Mouse (Mus musculus): ENCODE measurements at regions not wholly inside any gene's neighbourhood (a gene's known extent, or its start where the extent isn't known, plus 50 kb on each side); places are given as distances from the start of the nearest gene placed in this dataset.

DNA sequence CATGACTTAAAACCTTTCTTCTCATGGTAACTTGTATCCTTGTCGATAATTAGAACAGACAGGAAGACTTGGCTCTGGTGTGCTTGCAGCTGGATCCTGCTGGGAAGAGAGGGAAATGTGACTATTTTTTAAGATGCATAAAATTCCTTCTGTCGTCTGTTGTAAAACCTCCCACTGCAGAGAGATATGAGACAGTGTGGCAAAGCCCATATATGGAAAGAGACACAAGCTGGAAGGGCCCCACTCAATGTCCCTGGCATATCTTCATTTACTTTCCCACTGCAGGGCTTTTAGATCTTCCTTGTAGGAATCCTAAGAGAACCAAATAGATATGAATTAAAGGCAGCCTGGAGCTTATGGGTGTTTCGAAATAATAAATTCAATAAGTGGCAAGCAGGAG lies 87.8 kb downstream of the Dad1 start:
- Histone ChIP-seq H3K4me3 (ENCODE audit: low read depth, low read length) (no peak overlapping the region), H3K27me3 (ENCODE audit: insufficient read depth, low read length) (no peaks in the 10 kb centered on the region), H3K4me2 (ENCODE audit: low read depth, low read length, poor library complexity, severe bottlenecking) (no peak overlapping the region), H3K9me3 (ENCODE audit: low read length) (no peaks in the 10 kb centered on the region), H3K9ac (replicated peaks; ENCODE audit: low read length, poor library complexity, severe bottlenecking) (no peak overlapping the region), H3K4me1 (ENCODE audit: insufficient read depth, low read length) (no peaks in the 10 kb centered on the region), H3K27ac (ENCODE audit: low read depth, low read length) (no peak overlapping the region), H3K36me3 (ENCODE audit: insufficient read depth, low read length) (no peaks in the 10 kb centered on the region)
- ATAC-seq (ENCODE audit: low FRiP score) (no peak), DNase-seq (ENCODE audit: low spot score) (no peak)
- no peak for TF ChIP-seq CTCF (IDR thresholded peaks at IDR 0.05)
- 44% methylated on average over 3 of the region's 3 CpGs for whole genome bisulfite sequencing

DNA sequence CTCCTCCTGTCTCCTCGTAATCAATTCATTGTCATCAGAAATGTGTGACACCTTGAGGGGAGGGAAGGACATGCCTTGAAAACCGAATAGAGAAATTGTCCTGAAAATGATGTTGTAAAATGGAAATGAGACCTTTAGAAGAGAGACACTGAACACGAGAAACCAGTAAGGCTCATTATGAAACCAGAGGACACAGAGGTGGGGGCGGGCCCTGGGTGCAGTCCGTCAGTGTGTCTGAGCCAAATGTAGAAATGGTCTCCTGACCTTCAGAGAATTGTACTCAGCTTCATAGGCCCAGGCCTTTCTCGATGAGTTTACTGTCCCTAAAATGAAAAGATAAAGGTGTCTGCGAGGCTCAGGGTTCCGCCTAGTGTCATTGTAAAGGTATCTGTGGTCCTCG lies 89.0 kb downstream of the Dad1 start:
- 81% methylated on average over 9 of the region's 9 CpGs for WGBS
- Histone ChIP-seq H3K27me3 (ENCODE audit: insufficient read depth, low read length) (no peaks in the 10 kb centered on the region), H3K36me3 (ENCODE audit: insufficient read depth, low read length) (no peaks in the 10 kb centered on the region), H3K4me3 (ENCODE audit: low read depth, low read length) (no peak overlapping the region), H3K4me1 (ENCODE audit: insufficient read depth, low read length) (no peaks in the 10 kb centered on the region), H3K9ac (replicated peaks; ENCODE audit: low read length, poor library complexity, severe bottlenecking) (no peak overlapping the region), H3K4me2 (ENCODE audit: low read depth, low read length, poor library complexity, severe bottlenecking) (no peak overlapping the region), H3K27ac (ENCODE audit: low read depth, low read length) (no peak overlapping the region), H3K9me3 (ENCODE audit: low read length) (no peaks in the 10 kb centered on the region)
- ATAC-seq (ENCODE audit: low FRiP score) (no peak), DNase-seq (ENCODE audit: low spot score) (no peak)
- no peak for TF ChIP-seq CTCF (IDR thresholded peaks at IDR 0.05)

DNA sequence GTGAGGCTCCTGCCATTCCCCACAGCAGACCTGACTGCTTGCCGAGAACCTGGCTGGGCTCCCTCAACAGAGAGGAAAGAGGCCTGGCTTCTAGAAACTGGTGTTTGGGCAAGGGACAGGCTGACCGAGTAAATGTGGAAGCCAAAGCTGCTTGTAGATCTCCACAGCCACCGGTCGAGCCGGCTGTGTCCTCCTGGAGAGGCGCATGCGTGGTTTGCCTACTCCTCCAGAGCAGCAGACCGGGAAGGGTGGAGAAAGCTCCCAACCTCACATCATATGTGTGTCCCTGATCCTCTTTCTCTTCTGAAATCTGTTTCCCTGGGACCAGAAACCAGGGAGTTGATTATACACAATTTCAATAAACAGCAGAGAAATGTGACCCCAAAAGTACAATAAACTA lies 92.0 kb downstream of the Dad1 start:
- no peaks in the 10 kb centered on the region for H3K36me3 ChIP-seq (ENCODE audit: insufficient read depth, low read length)
- no peak overlapping the region for H3K4me2 ChIP-seq (ENCODE audit: low read depth, low read length, poor library complexity, severe bottlenecking)
- no peak overlapping the region for H3K27ac ChIP-seq (ENCODE audit: low read depth, low read length)
- 81% methylated on average over 8 of the region's 8 CpGs for WGBS
- DNase-seq (ENCODE audit: low spot score) (no peak), ATAC-seq (ENCODE audit: low FRiP score) (no peak)
- H3K4me1 ChIP-seq (ENCODE audit: insufficient read depth, low read length), result no peaks in the 10 kb centered on the region
- H3K27me3 ChIP-seq (ENCODE audit: insufficient read depth, low read length), result no peaks in the 10 kb centered on the region
- H3K9ac ChIP-seq (replicated peaks; ENCODE audit: low read length, poor library complexity, severe bottlenecking), result no peak overlapping the region
- no peak for TF ChIP-seq CTCF (IDR thresholded peaks at IDR 0.05)
- H3K4me3 ChIP-seq (ENCODE audit: low read depth, low read length), result no peak overlapping the region
- H3K9me3 ChIP-seq (ENCODE audit: low read length), result no peaks in the 10 kb centered on the region

DNA sequence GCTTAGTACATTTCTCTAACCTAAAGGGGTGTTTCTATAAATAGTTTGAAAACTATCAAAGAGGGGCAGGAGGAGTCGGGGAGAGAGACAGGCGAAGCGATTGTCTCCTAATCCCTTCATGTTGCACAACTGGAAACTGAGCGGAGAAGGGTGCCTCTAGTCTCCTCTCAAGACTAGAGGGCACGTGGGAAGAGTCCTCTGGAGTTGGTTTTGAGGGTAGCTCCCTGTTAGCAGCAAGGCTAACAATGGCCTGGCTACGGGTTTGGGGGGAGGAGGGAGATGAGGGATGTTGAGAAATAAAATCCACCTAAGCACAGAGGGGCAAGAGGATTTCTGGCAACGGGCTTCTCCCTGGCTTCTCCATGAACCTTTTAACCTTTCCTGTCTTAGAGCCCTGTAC lies 92.7 kb downstream of the Dad1 start:
- no peak for TF ChIP-seq CTCF (IDR thresholded peaks at IDR 0.05)
- Histone ChIP-seq H3K27me3 (ENCODE audit: insufficient read depth, low read length) (no peaks in the 10 kb centered on the region), H3K27ac (ENCODE audit: low read depth, low read length) (no peak overlapping the region), H3K4me3 (ENCODE audit: low read depth, low read length) (no peak overlapping the region), H3K9ac (replicated peaks; ENCODE audit: low read length, poor library complexity, severe bottlenecking) (no peak overlapping the region), H3K4me2 (ENCODE audit: low read depth, low read length, poor library complexity, severe bottlenecking) (no peak overlapping the region), H3K36me3 (ENCODE audit: insufficient read depth, low read length) (no peaks in the 10 kb centered on the region), H3K9me3 (ENCODE audit: low read length) (no peaks in the 10 kb centered on the region), H3K4me1 (ENCODE audit: insufficient read depth, low read length) (no peaks in the 10 kb centered on the region)
- ATAC-seq (ENCODE audit: low FRiP score) (no peak), DNase-seq (ENCODE audit: low spot score) (no peak)
- 49% methylated on average over 7 of the region's 7 CpGs for WGBS

DNA sequence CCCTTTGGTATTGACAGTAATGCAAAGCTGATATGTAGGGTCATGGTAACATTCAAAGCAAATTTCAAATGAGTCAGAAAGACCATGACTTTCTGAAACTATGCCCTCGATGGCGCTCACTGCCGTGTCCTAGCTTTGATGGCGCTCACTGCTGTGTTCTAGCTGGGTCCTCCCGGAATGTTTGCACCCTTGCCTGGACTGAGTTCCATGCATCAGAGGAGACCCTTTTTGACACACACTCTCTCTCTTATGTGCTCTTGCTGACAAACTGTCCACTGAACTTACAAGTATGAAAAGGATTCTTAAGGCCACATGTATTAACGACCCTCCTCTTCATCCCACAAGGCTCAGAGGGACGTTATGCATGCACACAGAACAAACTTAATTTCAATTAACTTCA lies 94.1 kb downstream of the Dad1 start:
- no peak overlapping the region for H3K4me2 ChIP-seq (ENCODE audit: low read depth, low read length, poor library complexity, severe bottlenecking)
- TF ChIP-seq CTCF (IDR thresholded peaks at IDR 0.05), result no peak

DNA sequence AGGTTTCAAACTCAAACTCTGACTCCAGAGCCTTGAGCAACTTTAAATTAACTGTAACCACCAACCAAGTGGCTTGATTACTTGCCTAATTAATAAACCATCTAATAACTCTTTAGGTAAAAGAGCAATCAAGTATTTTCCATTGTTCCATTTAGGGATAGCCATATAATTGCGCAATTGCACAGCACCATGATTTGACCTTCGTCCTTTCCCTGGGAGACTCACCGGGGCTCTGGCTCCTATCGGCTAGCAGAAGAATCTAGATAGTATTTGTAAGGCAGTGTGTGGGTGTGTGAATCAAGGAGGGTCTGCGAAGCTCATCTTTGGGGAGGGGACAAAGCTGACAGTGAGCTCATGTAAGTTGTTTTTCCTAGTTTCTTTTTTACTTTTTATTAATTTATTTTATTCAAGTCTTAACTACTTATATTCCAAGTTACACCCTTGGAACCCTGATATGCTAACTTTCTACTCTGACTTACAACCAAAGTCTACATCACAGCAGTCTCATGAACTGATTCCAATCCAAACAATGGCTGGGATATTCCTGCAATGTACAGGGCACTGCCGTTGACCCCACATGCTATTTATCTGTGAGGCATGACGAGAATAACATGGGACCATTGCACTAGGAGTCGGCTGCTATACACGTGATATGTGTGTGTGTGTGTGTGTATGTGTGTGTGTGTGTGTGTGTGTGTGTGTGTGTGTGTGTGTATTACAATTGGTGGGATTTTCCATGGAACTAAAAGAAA lies 95.5 kb downstream of the Dad1 start:
- Histone ChIP-seq H3K4me2 (ENCODE audit: low read depth, low read length, poor library complexity, severe bottlenecking) (no peak overlapping the region), H3K4me1 (ENCODE audit: insufficient read depth, low read length) (no peaks in the 10 kb centered on the region), H3K9ac (replicated peaks; ENCODE audit: low read length, poor library complexity, severe bottlenecking) (no peak overlapping the region), H3K9me3 (ENCODE audit: low read length) (no peaks in the 10 kb centered on the region), H3K36me3 (ENCODE audit: insufficient read depth, low read length) (no peaks in the 10 kb centered on the region), H3K27ac (ENCODE audit: low read depth, low read length) (no peak overlapping the region), H3K4me3 (ENCODE audit: low read depth, low read length) (no peak overlapping the region), H3K27me3 (ENCODE audit: insufficient read depth, low read length) (no peaks in the 10 kb centered on the region)
- DNase-seq (ENCODE audit: low spot score), result no peak
- ATAC-seq (ENCODE audit: low FRiP score), result no peak
- TF ChIP-seq CTCF (IDR thresholded peaks at IDR 0.05), result no peak
- 86% methylated on average over 9 of the region's 9 CpGs for WGBS

More for the DNA sequence above, 94.1 kb downstream of the Dad1 start:
- Histone ChIP-seq H3K36me3 (ENCODE audit: insufficient read depth, low read length) (no peaks in the 10 kb centered on the region), H3K9me3 (ENCODE audit: low read length) (no peaks in the 10 kb centered on the region), H3K27me3 (ENCODE audit: insufficient read depth, low read length) (no peaks in the 10 kb centered on the region), H3K9ac (replicated peaks; ENCODE audit: low read length, poor library complexity, severe bottlenecking) (no peak overlapping the region), H3K4me3 (ENCODE audit: low read depth, low read length) (no peak overlapping the region), H3K27ac (ENCODE audit: low read depth, low read length) (no peak overlapping the region), H3K4me1 (ENCODE audit: insufficient read depth, low read length) (no peaks in the 10 kb centered on the region)
- DNase-seq (ENCODE audit: low spot score) (no peak), ATAC-seq (ENCODE audit: low FRiP score) (no peak)
- 94% methylated on average over 7 of the region's 7 CpGs for WGBS

Measured in midbrain, postnatal 0 days (tissue).